Mouse (Mus musculus) adrenal gland, adult 8-10 months (tissue): ENCODE data around the gene Ern1. TPM values are rescaled to one million over a fixed set of nuclear protein-coding genes. Genes with fewer than 3 reads are reported as not detected.

Source experiments
- DNase-seq: peaks from one replicate; pipeline ENCODE4 v3.0.0; 2022
- total RNA-seq, 4 experiments: library from RNA; stranded (reverse); gene quantifications; 2 replicates each; pipeline ENCODE4 v1.2.4; 2022

Ern1 gene
- total RNA-seq, 4 experiments from 2014 or later = 171 to 211 (median 198) TPM

DNA sequence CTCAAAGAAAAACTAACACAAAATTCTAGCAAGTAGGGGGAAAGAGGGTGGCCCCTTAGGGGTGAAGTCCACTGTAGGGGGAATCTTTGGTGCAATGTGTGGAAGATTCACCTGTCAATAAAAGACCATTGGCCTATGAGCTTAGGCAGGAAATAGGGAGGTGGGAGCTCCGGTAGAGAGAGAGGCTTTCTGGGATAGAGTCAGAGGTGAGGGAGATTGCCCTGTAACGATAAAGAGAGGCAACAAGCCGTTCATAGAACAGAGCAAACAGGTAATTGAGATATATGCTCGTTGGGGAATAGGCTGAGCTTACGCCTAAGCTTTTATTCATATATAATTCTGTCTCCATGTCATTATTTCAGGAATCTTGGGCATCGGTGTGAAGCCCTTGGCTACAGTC, 100.6 kb downstream of the Ern1 start:
- DNase-seq = no peak

DNA sequence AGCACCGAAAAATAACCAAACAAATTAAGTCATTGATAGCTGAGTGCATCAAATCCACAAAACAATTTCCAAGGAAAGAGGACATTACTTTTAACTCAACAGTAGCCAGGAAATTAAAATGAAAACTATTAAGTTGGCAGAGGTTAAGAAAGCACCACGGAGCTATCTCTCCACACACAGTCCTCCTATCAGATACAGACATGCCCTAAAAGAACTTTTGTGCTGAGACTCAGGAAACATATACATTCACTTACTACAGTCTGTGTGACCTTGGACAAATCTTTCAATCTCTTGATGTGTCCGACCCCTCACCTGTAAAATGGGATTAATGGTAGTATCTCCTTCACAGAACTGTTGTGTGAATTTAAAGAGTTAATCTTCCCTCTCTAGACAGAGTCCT, 101.2 kb downstream of the Ern1 start:
- no peak for DNase-seq

DNA sequence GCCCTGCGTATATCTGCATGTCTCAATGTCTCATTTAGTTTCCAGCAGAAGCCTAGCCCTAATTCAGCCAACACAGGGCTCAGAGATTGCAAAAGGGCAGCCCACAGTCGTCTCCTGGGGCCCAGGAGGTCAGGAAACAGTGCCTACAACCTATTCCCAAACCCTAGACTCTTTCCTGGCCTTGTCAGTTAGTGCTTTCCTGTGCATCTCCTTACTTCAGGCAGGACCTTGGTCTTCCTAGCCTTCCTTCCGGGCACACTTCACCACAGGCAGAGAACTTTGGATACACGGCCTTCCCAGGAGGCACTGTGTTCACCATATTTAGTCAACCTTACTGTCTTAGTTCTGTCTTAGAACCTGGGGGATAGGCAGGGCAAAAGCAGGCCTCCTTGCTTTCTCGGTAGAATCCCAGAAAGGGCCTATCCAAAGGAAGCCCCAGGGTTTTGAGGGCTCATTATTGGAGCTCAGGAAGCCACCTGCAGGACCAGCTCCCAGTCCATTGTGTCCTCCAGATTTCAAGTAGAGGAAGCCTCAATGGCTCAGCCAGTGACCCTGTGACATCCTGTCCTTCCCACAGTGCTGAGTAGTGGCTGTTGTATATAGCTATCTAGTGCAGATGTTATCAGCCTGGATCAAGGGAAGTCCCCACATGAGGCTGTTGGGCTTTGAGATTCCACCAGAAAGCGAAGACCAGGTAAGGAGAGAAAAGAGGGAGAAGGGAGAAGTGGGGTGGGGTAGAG, 104.4 kb downstream of the Ern1 start:
- no peak for DNase-seq

DNA sequence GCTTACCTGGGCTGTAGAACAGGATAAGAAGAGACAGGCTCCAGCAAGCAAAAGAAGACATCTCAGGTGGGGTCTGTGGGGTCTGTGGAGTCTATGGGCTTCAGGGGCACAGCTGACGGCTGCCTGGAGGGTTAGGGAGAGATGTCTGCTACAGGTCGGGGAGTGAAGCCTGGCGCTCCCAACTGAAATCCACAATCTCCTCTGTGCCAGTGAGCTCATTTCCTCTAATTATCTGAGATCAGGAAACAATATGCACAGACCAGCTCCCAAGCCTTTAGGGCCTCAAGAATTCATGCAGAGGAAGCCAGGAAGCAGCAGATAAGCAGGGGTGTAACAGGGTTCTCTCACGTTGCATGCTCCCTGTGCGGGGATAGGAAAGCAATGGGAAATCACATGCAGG, 105.2 kb downstream of the Ern1 start:
- no peak for DNase-seq

DNA sequence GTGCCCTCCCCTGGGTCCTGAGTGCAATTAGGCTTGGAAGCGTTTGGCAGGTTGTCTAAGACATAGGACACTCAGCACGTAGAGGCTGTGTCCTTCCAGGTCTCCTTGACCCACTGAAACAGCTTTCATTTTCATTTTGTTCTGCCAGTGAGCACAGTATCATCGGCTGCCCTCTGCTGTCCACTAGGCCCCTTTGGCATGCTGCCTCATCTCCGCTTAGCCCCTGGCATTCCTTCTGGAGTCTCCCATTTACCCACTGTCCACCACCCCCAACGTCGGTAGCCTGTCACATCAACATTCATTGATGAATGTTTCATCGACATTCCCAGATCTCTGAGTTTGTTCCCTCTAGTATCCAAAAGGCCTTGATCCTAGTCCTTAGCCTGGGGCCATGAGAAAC, 105.8 kb downstream of the Ern1 start:
- DNase-seq = peak; percentile 57

DNA sequence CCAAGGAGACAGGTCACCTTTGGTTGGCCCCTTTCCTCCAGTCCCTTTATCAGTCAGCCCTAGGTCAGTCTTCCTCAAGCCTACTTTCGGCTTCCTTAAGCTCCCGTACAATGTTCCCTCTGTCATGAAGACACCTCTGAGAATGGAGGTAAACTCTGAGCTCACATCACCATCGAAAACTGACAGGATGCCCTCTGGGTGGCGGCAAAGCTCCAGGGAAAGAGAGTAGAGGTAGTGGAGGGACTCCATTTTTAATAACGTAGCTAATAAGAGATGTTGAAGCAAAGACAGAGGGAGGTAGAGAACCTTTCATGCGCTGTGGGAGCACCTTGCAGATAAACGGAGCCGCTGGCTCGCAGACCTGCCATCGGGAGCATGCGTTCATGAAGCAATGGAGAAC, 106.6 kb downstream of the Ern1 start:
- DNase-seq = no peak

DNA sequence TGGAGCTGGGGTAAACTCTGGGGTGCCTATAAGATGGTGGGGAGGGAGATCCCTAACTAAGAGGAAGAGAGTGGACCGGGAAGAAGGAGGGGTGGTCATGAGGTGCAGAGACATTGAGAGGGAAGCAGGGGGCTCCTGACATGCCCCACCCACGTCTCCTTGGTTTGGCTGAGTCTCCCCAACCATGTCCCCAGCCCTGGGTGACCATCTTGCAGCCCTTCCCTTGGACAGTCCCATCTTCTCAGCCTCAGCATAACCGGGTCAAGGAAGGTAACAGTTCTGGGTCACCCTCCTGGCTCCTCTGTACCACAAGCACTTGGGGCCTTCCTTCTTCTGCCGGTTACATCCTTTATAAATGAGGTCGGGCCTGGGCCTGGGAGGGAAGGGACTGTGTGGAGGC, 112.7 kb downstream of the Ern1 start:
- DNase-seq = no peak

DNA sequence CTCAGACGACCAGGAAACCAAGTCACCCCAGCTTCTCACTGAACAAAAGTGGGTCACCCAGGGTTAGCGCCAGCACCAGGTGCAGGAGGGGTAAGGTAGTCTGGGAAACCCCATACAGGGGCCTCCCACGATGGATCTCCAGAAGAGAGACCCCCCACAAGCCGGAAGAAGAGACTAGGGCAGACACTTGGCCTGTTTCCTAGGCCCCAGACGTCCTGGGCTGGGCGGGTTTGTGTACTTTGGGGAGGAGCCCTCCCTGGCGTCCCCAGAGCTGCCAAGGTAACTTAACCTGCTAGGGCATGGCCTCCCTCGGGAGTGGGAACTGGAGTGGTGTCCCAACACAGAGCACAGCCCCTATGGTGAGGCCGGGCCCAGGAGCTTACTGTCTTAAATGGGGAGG, 113.1 kb downstream of the Ern1 start:
- no peak for DNase-seq

DNA sequence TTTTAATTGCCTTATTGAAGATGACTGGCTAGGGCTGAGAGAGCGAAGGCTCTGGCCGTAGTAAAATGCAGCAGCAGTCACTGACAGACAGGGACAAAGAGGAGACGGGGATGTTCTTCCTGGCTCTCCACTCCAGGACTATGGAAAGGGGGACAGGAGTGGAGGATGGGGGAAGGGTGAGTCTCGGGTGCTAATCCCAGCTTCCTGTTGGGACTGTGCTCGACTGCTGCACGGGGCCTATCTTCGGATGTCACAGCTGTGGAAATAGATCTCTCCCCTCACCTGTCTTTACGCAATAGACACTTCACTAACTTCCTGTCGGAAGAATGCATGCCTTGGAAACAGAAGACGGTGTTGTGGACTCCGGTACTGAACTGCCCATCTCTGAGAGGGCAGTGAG, 113.7 kb downstream of the Ern1 start:
- DNase-seq = no peak

DNA sequence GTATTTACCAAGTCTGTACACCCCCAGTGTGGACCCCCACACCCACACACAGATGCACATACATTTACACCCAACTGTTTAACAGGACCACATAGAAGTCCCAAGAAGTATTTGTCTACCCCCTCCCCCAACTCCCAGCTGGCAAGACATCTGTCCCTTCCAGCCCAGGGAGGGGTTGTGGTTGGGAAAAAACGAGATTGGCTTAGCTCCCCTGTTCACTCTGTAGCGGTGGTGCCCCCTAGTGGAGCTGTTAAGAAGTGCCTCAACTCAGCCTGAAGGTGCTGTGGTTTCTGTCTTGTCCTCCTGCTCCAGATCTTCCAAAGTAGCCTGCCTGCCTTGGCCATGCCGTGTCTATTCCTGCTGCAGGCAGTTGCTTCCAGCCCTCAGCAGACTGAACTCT, 121.3 kb downstream of the Ern1 start:
- peak; percentile 47 for DNase-seq

DNA sequence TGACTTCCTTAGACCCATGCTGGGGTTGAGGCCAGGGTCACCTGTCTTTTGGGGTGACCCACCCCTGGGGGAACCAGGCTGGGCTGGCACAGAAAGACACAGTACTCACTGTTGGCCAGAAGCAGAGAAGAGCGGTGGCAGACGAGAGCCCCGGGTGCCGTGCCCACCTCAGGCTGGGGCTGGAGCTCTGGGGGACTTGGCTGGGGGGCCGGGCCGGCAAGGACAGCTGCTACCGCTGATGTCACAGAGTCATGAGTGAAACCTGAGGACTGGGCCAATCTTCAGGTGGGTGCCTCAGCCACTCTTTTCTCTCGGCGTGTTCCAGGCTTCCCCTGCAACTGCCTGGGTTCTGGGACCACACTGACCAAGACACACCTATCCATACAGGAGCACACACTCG, 122.3 kb downstream of the Ern1 start, which contains the start of gene Prr29:
Gene Prr29 (plus strand): TSS at position 107 of the 400 bp plus-strand sequence.
- DNase-seq = no peak

DNA sequence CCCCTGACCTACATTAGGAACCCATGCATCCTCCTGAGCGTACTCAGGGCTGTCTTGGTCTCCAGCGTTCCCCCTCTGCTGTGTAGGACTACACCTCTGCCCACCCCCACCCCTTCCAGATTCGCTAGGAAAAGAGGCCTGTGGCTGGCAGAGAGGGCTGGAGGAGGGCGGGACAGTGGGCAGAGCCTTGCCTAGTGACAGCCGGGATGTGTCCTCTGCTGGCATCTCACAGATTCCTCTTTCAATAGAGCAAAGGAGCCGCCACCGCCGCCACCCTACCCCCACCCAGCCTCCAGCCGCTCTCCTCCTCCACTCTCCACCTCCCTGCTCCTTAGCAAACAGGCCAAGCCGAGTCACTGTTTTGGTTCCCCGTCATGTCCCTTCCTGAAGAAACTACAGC, 122.9 kb downstream of the Ern1 start:
- DNase-seq = no peak

DNA sequence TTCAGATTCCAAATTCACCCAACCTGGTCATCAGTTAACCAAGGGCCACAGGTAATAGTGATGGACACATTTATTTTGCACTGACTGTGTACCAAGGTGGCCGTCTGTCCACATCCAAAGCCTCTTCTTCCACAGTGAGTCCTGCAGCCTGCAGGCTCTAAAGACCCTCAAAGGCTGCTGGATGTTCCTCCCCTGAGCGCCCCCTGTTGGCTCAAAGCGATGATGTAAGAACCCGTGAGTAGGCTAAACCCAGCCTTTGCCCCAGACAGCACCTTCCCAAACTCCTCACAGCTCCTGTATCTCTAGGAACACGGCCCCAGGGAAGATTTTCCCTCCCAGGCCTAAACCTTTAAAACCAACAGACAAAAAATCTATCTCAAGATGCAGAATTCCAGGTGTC, 128.3 kb downstream of the Ern1 start:
- DNase-seq = no peak

DNA sequence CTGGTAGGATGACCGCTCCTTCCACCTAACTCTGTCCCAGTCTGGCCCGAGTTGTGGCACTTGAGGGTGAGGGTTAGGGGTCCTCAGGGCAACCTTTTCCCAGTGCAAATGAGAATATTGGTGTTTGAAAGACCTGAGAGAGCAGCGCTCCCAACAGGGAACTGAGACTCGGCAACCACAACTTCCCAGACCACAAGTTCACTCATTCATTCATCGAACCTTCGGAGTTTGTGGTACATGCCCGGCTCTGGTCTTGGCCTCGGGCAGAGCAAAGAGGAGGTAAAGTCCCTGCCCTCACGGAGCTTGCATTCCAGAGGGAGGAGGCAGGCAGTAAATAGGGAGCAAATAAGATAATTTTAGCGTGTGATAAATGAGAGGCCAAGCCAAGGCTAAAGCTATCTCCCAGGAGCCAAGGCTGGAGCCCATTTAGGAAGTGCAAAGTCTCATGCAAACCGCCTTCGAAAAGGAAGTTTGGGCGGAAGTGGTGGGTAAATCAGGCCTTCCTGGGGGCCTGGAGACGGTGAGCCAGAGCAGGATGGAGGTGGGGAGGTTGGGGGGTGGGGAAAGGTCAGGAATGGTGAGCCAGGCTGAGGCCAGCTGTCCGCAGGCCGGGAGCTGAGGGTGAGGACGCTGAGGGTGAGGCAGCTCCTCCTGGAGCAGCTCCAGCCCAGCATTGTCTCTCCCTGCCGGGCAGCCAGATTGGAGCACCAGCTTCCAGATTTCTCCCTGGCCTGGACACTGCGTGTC, 132.1 kb downstream of the Ern1 start:
- DNase-seq = peak; percentile 26

DNA sequence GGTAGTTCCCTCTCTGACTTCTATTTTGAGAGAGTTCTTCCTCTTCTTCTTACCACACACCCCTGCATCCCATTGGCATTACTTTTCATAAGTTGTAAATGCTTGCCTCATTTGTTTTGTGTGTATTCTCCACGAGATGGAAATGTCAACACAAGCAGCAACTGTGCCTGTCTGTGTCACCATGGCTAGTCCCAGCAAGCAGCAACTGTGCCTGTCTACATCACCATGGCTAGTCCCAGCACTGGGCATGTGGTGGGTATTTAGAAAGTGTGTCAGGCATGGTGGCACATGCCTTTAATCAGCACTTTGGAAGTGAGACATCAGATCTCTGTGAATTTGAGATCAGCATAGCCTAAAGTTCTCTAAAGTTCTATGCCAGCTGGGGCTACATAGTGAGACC, 133.5 kb downstream of the Ern1 start:
- DNase-seq = no peak

DNA sequence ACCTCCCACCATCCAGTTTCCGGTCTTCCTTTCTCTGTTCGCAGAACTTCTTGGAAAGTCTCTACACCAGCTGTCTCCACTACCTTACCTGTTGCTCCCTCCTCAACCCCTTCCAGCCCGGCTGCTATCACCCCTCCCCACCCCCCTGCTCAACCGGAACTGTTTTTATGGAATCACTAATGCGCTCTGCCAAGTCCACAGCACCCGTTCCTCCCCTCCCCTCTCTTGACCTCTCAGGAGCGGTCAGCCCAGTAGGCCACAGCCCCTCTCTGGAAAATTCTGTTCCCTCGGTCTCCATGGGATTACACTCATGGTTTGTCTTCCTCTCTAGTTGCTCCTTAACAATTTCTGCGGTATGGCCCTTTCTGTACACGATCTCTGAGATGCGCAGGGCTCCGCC, 134.5 kb downstream of the Ern1 start, which contains the start of gene Scn4a:
Gene Scn4a (minus strand): TSS at position 101 of the 400 bp plus-strand sequence.
- no peak for DNase-seq

DNA sequence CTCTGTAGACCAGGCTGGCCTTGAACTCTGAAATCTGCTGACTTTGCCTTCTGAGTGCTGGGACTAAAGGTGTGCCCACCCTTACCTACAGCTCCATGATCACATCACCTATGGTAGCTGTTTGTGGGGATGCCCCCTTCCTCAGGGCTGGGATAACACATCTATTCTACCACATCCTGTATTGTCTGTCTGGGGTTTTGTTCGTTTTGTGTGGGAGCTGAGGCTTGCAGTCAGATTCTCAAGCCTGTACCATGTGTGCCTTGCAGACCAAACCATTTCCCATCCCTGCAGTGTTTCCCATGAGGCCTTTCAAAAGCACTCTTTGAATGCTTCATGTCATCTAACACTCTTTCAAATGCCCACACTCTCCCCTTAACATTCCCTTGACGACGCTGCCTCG, 135.7 kb downstream of the Ern1 start:
- DNase-seq = no peak

DNA sequence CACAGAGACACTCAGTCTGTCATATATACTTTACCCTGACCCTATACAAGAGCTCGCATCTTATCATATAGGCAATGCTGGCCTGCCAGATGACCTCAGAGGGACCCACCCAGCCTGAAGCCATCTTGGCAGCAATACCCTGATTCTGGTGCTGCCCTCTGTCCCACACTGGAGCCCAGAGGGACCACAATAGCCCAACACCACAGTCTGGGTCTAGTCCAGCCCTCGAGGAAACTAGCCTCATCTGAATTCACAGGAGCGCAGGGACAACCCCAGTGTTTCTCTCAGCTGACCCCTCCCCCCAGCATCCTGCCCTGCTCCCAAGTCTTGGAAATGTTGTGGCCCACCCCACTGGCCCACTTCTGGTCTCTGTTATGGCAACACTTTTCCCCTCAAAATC, 136.4 kb downstream of the Ern1 start:
- no peak for DNase-seq

DNA sequence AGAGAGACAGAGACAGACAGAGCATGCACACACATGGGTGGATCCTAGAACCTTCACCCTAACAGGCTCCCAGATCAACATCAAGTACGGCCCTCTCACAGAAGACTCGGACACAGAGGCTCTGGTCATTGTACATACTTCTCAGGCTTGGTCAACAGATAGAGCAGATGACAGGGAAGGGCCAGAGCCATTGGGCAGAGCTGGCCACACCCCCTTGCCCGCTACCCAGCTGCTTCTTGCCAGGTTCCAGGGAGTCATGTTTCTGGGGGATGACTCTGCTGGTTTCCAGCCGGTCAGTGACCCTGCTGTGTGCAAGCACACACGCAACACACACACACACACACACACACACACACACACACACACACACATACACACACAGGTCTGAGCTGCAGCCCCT, 136.8 kb downstream of the Ern1 start:
- no peak for DNase-seq

DNA sequence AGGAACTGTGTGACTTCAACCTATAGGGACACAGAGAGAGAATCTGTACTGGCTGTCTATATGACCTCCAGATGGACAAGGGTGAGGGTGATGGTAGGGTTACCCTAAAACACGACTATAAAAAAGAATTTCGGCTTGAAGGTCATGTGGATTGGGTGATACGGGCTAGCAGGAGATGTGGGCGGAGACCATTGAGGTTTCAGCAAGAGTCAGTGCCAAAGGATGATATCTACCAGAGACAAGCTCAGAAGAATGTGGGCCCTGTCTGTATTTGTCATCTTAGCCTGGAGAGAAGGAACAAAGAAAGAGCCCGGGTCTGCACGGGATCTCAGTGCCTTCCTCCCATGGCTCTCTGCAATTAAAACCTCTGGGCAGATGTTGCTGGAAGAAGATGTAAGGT, 137.9 kb downstream of the Ern1 start:
- no peak for DNase-seq

DNA sequence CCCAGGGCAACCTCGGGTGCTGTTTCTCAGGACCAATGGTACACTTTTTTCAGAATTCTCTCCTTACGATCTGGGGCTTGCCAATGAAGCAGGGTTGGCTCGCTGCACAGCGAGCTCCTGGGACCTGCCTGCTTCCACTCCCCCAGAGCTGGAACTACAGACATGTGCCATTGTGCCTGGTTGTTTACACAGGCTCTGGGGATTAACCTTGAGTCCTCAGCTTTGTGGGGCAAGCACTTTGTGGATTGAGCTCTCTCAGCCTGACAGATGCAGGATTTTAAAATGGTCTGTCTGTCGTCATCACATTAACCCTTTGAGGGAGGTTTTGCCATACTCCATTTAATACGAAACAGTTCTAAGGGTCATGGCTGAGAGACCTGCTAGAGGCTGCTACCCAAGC, 142.7 kb downstream of the Ern1 start:
- DNase-seq = no peak
